Mouse (Mus musculus): ENCODE measurements at regions not wholly inside any gene's neighbourhood (a gene's known extent, or its start where the extent isn't known, plus 50 kb on each side); places are given as distances from the start of the nearest gene placed in this dataset.

DNA sequence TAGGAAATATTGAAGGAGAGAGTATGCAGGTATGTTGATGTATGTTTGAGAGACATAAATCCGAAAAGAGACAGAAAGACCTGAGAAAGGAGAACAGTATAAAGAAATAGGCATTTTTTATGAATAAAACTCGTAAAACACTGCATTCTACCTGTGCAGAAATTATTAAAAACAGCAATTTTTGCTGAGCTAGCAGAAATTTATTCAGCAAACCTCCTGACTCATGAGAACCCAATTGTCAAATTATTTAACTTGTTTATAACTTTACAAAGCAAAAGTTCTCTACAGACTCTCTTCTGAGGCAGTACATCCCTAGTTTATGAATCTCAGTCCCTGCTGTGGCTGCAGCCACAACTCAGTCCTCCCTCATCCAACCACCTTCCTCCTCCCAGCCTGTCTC is 191.0 kb upstream of the Noct start:
- no peak for DNase-seq

DNA sequence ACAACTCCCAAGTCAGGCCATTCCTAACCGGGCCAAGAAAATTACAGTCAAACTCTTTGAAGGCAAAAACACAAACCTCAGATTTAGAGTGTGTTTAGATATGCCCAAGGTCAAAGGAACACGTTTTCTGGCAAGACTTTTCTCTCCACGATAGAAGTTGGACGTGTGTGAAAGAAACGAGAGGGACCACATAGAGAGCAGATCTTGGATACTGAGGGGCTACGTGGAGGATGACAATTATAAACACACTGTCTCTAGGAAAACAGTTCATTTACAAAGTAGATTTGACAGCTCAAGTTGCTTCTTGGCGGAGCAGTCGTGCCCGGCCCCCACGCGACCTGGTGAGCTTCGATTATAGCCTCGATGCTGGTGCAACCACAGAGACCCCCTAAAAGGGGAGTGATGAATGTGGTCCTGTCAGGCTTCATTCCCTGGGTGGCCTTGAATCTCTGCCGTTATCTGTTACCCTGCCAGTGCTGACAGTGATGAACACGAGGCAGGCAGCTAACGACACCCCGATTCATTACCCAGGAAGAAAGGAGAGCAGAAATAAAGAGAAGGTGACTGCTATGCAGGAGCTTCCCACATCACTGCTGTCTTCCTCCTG is 187.4 kb upstream of the Noct start:
- DNase-seq: peak; percentile 6

DNA sequence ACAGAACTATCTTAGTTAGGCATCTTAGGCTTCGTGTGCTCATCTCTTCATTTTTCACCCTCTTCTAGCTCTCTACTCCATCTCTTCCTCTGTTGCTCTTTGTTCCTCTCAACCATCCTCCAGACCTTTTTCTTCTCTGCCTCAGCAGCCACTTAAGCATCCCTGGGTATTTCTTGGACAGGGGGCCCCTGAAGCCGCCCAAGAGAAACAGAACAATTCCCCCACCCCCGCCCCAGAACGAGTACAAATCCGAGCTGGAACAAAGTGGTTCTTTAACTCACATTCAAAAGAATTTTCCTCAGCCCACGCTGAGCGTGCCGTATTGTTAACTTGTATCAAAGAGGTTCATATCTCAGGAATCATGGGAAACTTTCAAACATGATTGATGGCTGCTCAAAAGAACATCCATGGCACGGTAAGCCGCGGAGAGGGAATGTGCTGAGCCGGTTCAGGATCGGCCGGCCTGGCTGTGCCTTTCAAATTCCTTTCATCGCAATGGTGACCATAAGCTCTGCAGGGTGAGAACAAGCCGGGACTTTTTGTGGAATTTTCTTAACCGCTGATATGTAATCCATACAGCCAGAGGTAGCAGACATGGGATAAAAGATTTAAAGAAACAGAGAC is 181.9 kb upstream of the Noct start:
- no peak for DNase-seq

DNA sequence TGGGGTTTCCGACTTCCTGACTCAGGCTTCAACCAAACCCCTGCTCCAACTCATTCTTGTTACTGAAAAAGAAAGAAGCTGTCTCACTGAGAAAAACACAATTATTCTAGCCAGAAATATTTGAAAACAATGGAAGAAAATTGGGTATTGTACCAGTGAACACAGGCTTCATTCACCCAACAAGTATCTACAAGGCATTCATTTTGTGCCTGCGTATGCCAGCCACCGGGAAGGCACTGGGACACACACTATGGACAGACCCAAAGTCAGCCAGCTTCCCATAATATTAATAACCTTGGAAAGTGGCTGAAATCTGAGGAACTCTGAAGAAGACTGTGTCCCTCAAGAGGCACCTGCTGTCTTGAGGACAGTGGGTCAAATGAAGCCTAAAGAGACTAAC is 175.5 kb upstream of the Noct start:
- DNase-seq: no peak

DNA sequence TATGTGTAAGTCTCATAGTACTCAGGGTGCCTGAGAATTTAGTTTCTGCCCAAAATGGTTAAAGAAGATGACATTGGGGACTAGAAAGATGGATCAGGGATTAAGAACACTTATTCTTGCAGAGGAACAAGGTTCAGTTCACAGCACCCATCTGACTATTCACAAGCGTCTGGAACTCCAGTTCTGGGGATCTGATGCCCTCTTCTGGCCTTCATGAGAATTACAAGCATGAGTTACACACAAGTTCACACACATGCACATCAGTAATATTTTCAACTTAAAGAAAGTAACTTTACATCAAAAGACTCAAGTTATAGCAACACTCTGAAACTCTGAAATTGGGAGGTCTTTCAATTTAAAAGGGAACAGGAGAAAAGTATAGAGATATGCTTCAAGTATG is 174.1 kb upstream of the Noct start:
- DNase-seq: no peak

DNA sequence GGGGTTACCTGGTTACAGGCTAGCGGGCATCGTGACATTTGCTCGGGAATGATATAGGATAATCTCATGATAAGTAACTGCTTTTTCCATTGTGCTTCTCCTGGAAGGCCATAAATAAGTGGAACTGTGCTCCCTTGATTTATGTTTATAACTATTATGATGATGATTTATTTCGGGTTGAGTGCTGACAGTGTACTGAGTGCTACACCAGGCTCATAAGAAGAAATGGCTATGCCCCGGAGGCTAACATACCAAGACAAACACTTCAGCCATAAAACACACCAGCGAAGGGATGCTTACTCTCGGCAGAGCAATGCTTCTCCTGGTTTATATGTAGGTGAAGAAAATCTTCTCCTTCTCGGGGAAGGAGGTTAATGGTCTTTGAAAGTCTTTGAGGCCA is 169.2 kb upstream of the Noct start:
- no peak for DNase-seq

DNA sequence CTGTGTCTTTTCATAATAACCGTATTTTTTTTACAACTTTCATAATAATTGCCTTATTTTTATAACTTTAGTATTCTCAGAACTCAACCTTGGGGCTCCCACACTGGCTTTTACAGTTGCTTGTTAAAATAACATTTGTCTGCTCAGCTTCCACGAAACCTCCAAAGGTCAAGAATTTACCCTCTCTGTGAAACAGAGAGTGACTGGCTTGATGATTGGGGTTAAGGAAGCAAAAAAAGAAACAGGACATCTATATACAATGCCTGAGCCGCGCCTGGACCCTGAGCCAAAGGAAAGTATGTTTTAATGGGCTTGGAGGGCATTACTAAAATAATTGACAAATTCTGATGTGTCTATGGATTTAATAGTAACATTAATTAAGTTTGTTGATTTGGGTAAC is 160.0 kb upstream of the Noct start:
- DNase-seq: no peak

DNA sequence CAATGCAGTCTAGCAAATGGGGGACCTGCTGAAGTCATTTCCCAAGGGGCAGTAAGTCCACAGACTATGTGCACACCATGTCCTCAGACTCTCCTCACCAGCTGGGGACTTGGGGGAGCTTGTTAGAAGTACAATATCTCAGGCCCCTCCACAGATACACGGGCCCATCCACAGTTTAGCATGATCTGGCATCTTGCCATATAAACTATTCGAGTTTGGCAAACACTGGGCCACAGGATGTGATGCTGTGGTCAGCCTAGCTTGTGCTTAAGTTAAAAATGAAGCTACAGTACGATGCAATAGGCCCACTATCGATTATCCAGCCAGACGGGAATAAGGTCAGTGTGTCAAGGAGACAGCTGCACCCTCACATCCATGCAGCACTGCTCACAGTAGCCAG is 157.9 kb upstream of the Noct start:
- DNase-seq: no peak

DNA sequence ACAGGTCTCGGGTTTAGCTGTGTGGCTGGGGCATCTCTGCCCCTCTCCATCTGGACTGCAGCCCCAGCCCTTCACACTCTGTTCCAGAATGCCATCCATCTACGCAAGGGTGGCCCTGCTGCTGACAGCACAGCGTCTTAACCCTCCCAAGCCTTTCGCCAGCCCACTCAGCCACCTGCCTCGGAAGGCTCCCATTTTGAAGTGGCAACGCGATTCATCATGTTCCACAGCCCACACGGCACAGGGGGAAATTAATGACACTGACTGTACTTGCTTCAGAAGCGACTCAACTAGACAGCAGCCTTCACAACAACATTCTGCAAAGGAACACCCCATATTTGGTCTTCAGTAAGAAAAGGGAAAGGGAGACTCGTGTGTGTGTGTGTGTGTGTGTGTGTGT is 151.8 kb upstream of the Noct start:
- no peak for DNase-seq

DNA sequence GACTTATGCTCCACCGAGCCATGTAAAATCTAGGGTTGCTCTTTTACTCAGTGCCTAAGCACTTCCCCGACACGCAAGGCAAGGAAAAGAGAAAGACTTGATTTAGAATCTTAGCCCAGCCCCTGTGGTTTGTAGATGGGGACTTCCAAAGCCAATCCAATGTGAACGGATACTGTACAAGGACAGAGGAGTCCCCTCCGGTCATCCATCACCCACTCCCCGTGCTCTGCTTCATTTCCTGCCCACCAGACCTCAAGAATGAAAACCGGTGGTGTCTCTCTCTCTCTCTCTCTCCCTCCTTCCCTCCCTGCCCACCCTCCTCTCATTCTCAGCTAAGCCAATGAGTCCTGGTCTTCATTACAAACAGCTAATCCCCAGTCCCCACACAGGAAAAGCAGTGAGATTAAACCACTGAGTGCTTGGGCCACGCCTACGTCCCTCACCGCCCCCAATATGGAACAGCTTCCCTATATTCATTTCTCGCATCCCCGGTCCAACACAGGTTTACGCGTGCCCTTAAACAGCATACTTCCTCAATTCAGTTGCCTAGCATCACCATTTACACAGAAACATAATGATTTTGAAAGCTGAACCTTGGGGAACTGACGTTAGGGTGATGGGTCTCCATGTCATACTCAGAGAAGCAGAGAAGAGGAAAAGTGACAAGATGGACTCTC is 151.1 kb upstream of the Noct start:
- DNase-seq: no peak

DNA sequence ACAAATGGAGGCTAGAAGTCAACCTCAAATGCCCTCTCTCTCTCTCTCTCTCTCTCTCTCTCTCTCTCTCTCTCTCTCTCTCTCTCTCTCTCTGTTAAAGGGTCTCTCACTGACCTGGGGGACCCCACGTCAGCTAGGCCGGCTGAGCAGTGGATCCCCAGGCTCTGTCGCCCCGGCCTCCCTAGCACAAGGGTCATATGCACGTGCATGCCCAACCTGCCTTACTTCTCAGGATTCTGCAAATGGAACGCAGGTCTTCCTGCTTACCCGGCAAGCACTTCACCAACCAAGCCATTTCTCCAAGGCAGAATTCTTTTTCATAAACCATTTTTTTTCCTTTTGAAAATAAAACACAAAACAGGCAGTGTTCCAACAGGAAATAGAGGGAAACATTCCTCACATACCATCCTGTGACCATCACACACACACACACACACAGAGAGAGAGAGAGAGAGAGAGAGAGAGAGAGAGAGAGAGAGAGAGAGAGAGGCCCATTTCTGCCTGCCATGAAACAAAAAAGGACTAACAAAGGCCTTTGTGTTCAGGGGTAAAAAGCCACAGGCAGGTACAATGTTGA is 150.4 kb upstream of the Noct start:
- no peak for DNase-seq

DNA sequence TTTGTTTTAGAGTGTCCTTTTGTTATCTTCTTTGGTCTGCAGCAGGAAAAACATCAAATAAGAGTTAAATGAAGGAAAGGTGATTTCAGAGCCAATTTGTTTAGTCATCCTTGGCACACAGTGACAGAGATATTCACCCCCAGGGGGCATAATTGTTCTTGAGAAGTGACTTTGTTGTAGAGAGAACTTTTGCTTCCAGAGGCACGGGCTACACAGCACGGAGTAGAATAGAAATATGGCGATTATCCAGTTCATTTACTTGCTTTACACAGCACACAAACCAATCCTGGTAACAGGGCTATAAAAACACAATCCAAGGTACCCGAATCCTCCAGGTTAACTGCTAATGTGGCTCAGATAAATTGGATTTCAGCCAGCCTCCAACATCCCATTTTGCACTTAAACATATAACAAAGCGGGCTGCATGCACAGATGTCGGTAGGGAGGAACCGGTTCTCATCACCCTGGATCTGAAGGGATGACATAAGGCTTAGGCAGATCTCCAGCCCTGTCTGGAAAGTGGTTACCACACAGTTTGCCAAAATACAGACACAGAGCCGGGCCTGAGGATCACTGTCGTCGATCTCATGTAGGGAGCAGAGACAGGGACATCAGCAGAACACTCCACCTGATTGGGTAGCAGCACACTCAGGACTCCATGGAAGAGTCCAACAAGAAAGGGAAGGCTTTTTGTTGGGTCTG is 148.9 kb upstream of the Noct start:
- no peak for DNase-seq

DNA sequence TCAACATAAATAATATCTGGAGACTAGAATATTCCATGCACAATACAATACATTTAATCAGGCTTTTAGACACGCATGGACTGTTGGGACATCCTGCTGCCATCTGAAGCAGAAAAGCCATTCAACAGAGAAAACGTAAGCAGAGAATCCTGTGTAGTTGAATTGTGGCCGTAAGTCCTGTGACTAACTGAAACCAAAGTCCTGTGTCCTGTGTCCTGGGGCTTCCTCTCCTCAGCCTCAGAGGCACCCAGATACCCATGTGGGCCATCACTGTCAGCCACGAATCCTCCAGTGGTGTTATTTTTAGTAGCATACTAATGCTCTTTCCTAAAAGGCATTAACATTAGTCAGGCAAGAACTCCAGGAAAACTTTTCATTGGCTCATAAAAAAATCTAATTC is 145.8 kb upstream of the Noct start:
- DNase-seq: no peak

DNA sequence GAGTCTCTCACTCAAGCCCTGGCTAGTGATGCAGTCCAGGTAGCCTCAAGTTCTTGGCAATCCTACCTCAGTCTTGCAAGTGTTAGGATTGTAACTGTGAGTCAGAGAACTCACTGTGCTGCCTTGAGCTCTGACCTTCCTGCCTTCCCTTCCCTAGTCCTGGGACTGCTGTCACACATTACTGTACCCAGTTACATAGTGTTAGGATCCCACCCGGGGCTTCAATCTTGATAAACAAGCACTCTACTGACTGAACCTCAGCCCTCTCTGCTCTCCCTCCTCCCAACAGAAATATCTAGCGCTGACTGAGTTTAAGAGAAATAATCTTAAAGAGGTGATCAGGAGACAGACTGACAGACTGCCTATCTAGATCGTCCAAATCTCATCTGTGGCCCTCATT is 143.8 kb upstream of the Noct start:
- no peak for DNase-seq

DNA sequence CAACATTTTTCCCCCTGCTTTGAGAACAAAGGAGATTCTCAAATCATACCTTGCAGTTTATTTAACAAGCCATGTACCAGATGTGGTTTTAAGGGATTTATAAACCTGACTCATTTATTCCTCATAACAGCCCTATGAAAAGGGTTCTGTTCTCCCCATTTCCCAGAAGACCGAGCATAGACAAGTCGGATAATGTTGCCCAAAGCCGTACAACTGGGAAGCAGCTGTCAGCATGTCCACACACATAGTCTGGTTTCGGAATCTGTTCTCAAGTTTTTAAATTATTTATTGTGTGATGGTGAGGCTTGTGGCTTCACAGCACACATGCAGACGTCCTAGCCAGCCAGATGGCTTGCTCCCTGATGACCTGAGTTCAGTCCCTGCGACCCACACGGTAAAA is 143.4 kb upstream of the Noct start:
- DNase-seq: no peak

DNA sequence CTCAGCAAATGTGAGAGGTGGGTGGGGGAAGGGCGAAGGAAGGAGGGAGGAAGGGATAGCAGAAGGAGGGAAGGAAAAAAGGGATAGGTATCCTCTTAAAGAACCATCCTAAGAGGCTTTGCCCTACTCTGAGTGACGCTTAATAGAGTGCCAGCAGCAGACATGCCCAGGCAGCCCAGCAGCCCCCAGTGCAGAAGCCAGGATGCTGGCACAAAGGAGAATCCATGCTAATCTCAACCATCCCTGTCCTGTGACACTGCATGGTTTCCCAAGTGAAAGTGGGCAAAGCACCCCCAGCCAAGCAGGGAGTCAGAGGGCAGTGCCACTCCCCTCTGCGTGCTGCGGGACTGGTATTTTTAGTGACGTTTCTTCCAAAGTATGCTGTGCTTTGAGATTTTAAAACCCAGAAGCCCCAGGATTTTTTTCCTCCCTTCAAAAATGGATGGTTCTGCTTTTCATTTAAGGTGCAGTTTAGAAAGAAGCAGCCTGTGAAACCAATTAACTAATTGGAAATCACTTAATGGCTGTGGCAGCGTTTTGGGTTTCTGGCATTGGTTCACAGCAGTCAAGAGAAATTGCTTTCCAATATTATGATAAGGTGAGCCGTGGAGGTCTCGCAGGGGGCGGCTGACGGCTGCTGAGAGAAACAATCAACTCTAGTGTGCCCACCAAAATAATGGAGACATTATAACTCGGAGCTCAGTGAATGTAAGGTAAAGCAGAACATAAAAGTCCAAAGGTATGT is 141.2 kb upstream of the Noct start:
- DNase-seq: no peak

DNA sequence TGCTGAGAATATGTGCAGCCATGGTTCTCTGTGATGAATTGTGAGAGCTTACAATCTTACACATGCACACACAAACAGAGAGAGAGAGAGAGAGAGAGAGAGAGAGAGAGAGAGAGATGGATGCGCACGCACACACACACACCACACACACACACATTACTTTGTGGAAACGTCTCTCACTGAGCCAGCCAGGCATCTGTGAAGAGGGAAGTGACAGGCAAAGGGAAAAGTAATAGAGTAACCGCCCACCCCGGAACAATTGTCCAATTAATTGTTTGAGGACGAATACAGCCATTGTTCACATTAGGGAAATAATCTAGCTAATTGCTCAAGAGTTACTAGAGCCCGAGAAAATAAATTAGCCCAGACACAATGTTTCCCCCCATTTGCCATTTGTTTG is 140.7 kb upstream of the Noct start:
- no peak for DNase-seq

DNA sequence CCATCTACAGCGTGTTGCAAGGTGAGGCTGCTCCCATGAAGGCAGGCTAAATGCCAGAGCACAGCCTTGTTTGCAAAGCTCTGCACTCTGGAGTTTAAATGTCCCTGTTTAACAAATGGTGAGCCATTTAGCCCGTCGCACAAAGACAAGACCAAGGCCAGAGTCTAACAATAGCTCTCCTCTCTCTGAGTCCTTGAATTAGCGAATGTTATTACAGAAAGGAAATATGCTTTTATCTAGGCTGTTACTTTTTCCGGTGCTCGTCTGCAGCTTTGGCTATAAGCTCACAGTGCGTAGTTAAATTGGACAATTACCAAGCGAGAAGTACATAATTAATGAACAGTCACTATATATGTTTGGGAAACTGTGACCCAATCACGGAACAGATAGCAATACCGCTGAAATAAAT is 137.8 kb upstream of the Noct start:
- DNase-seq: no peak

DNA sequence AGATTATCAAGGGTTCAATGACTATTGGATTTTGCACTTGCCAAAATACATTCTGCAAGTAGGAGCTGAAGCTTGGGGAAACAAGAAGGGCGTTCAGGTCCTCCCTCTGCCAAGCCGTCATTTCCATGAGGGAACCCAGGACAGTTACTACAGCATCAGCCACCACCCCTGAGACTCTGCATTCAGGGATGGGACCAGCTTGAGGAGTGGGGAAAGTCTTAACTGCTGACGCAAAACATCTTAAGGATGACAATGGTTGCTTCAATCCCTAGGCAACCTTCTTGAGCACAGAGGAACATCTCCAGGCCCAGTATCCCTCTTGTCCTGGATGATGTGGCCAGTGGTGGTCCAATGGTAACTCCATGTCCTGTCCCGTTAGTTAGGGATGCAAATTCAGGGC is 137.2 kb upstream of the Noct start:
- no peak for DNase-seq

DNA sequence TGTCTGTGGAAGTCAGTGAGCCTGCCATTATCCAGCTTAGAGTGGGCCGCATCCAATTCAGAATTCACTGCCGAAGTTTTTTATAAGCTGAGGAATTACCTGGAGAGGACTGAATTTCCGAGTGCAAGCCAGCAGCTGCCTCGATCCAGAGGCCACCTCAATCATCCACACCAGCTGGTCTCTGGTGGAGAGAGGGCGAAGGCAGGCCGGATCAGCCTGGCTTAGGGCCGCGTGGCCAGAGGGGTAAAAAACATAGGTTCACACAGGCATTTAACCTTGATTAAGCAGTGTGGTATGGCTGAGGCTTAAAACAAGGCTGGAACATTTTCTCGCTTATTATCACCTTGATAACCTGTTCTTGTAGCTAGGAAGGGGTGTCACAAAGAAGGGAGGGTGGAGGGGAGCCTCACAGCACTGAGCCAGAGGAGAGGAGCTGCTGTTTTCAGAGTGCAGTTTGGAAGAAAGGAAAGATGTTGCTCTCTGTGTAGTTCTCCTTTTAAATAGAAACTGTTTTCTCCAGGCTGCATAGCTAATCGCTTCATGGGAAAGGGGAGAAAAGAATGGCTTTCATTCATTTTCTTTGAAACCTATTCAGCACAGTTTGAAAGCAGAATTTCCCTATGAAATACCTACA is 135.1 kb upstream of the Noct start:
- no peak for DNase-seq

DNA sequence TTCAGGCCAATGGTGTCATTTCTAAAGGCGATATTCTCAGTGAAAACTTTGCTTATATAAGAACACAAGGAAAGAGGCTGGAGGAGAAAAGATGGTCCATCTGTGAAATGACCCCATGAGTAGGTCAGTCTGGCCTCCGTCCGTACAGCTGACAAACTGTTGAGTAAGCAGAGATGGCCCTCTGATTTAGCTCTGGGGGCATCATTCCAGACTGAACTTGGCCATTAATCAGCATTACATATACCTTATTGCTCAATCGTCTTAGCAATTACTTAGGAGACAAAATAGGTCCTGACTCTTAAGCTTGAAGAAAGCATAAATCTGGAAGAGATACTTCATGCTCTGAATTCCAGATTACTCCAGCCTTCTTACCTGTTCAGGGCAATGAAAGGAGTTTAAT is 132.8 kb upstream of the Noct start:
- no peak for DNase-seq

Measured in liver (tissue).